Mouse (Mus musculus) effector memory CD4-positive, alpha-beta T cell, adult 7 months (primary cell): ENCODE measurements around the gene Krt33b. TPM values are rescaled to one million over a fixed set of nuclear protein-coding genes. Genes with fewer than 3 reads are reported as not detected.

Source experiments
- polyA plus RNA-seq: library from polyadenylated mRNA; unstranded; fragments of 100-300 nt; shearing (Covaris generic); gene quantifications from one replicate; pipeline ENCODE4 v1.2.1, GENCODE M21; 2017

The Krt33b gene
- not detected for polyA plus RNA-seq

GRCm38 (mm10) chr11:100029768-100030167 is at the start of gene Krt33b:
Gene Krt33b (minus strand): TSS chr11:100029868.

DNA sequence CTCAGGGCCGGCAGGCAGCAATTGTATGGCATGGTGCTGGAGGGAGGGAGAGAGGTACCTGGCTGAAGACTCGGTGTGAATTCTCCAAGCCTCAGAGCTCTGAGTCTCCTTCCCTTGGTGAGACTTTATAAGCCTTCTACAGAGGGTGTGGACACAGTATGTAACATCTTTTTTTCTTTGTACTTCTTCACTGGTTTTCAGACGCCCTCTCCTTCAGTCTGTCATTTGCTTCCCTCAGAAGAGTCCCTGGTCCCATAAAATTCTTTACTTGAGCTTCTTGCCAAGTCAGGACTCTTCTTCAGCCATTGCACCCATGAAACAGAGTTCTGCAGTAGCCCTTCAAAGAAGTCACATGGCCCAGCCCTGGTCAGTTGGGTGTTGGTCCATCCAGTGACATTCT is 20.8 kb upstream of the Krt33b start, which contains the start of gene Krt31:
Gene Krt31, minus strand, starts transcription at position 101 of the 400 bp plus-strand sequence.

GRCm38 (mm10) chr11:100041454-100041853 is 11.8 kb upstream of the Krt33b start, which contains the start of gene Krt34:
Gene Krt34 (minus strand): TSS chr11:100041554.

GRCm38 (mm10) chr11:100016112-100016511 is 13.6 kb downstream of the Krt33b start, which contains the start of gene Krt33a:
Gene Krt33a (minus strand): TSS chr11:100016212.

GRCm38 (mm10) chr11:99993620-99994383 is 35.9 kb downstream of the Krt33b start, which contains the start of gene Krtap17-1:
Gene Krtap17-1 (minus strand): TSS chr11:99993994.

GRCm38 (mm10) chr11:99986180-99986647 is 43.5 kb downstream of the Krt33b start, which contains the start of gene Krtap16-1:
Gene Krtap16-1 (minus strand): TSS chr11:99986597.

GRCm38 (mm10) chr11:99978953-99979352 is 50.7 kb downstream of the Krt33b start, which contains the start of gene Krtap29-1:
Gene Krtap29-1 (minus strand): TSS chr11:99979053.

Other genes with a start within 250 kb of the Krt33b start
- not detected for gene Krtap4-8, start 249.2 kb downstream of the Krt33b start, polyA plus RNA-seq
- not detected for gene Krtap4-9, start 244.7 kb downstream of the Krt33b start, polyA plus RNA-seq
- gene Gm11596, start 236.4 kb downstream of the Krt33b start, polyA plus RNA-seq: not detected
- gene Gm11569, start 230.9 kb downstream of the Krt33b start, polyA plus RNA-seq: not detected
- not detected for gene Gm11554, start 225.4 kb downstream of the Krt33b start, polyA plus RNA-seq
- gene Krtap4-13, start 220.0 kb downstream of the Krt33b start, polyA plus RNA-seq: not detected
- gene Gm11564, start 214.2 kb downstream of the Krt33b start, polyA plus RNA-seq: not detected
- not detected for gene 2300003K06Rik, start 191.8 kb downstream of the Krt33b start, polyA plus RNA-seq
- not detected for gene Krtap4-16, start 178.3 kb downstream of the Krt33b start, polyA plus RNA-seq
- not detected for gene Gm11568, start 172.0 kb downstream of the Krt33b start, polyA plus RNA-seq
- not detected for gene Gm11559, start 165.4 kb downstream of the Krt33b start, polyA plus RNA-seq
- gene Krtap9-1, start 156.5 kb downstream of the Krt33b start, polyA plus RNA-seq: not detected
- not detected for gene Gm11567, start 150.7 kb downstream of the Krt33b start, polyA plus RNA-seq
- gene Krtap31-1, start 121.9 kb downstream of the Krt33b start, polyA plus RNA-seq: not detected
- not detected for gene Gm11565, start 115.1 kb downstream of the Krt33b start, polyA plus RNA-seq
- gene Krtap31-2, start 93.6 kb downstream of the Krt33b start, polyA plus RNA-seq: not detected
- 0.60 TPM for gene Krtap9-5, start 81.4 kb downstream of the Krt33b start, polyA plus RNA-seq
- gene Krtap29-1, start 50.8 kb downstream of the Krt33b start, polyA plus RNA-seq: not detected
- gene Krtap16-1, start 43.3 kb downstream of the Krt33b start, polyA plus RNA-seq: not detected
- not detected for gene Krtap17-1, start 35.9 kb downstream of the Krt33b start, polyA plus RNA-seq
- gene Krt33a, start 13.7 kb downstream of the Krt33b start, polyA plus RNA-seq: not detected
- 0.32 TPM for gene Krt34, start 11.7 kb upstream of the Krt33b start, polyA plus RNA-seq
- not detected for gene Krt31, start 20.7 kb upstream of the Krt33b start, polyA plus RNA-seq
- not detected for gene Krt32, start 58.4 kb upstream of the Krt33b start, polyA plus RNA-seq
- not detected for gene Krt35, start 66.4 kb upstream of the Krt33b start, polyA plus RNA-seq
- not detected for gene Krt36, start 75.8 kb upstream of the Krt33b start, polyA plus RNA-seq
- not detected for gene Krt13, start 91.7 kb upstream of the Krt33b start, polyA plus RNA-seq
- not detected for gene Krt15, start 106.1 kb upstream of the Krt33b start, polyA plus RNA-seq
- 0.74 TPM for gene Krt19, start 118.8 kb upstream of the Krt33b start, polyA plus RNA-seq
- gene Krt9, start 163.4 kb upstream of the Krt33b start, polyA plus RNA-seq: not detected
- gene Krt14, start 177.7 kb upstream of the Krt33b start, polyA plus RNA-seq: not detected
- 0.40 TPM for gene Krt16, start 219.0 kb upstream of the Krt33b start, polyA plus RNA-seq
- not detected for gene Krt17, start 231.2 kb upstream of the Krt33b start, polyA plus RNA-seq
- not detected for gene Krt42, start 240.0 kb upstream of the Krt33b start, polyA plus RNA-seq